Mouse (Mus musculus): ENCODE data around the gene Wipi1. TPM values are rescaled to one million over a fixed set of nuclear protein-coding genes. Genes with fewer than 3 reads are reported as not detected.

Wipi1 gene
- polyA plus RNA-seq, 1 experiment from 2014 or later = 5.7 TPM

DNA sequence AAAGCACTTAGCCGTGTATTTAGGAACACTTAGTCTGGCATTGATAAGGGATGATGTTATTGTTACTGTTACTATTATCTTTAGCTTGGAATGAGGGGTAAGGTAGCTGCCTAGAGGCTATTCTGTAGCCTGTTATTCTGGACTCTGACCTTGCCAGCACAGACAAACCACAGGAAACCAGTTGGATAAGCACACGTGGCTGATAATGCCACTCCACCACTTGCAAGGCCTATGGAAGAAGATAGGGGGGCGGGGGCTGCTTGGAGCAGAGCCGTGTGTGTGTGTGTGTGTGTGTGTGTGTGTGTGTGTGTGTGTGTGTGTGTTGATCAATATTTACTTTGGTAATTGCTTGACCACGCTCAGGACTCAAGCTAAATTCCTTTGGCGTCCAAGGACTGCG, 66.5 kb downstream of the Wipi1 start:
- DNase-seq (ENCODE audit: low spot score) (no peak), ATAC-seq (no peak)
- H3K9ac ChIP-seq (ENCODE audit: low read length) = no peak overlapping the region
- peaks cover 2% of the 10 kb centered on the region; the same call in 1 of the 2 replicates for H3K4me1 ChIP-seq (ENCODE audit: control insufficient read depth, insufficient read depth, low read length)
- H3K27me3 ChIP-seq (replicated peaks; ENCODE audit: control insufficient read depth, insufficient read depth, low read length) = no peaks in the 10 kb centered on the region
- H3K4me2 ChIP-seq (ENCODE audit: low read length) = no peak overlapping the region
- no peak overlapping the region for H3K4me3 ChIP-seq (ENCODE audit: low read depth, low read length)
- 88% methylated on average over 7 of the region's 7 CpGs for WGBS
- H3K27ac ChIP-seq (ENCODE audit: low read depth, low read length) = no peak overlapping the region
- H3K36me3 ChIP-seq (ENCODE audit: control insufficient read depth, insufficient read depth, low read length) = no peaks in the 10 kb centered on the region
- no peaks in the 10 kb centered on the region for H3K9me3 ChIP-seq (replicated peaks; ENCODE audit: control insufficient read depth, low read length)

- no peak for ATAC-seq
- H3K27ac ChIP-seq (ENCODE audit: low read depth, low read length) = no peak overlapping the region
- peak; percentile 35 for DNase-seq (ENCODE audit: low spot score)
- H3K4me3 ChIP-seq (ENCODE audit: low read depth, low read length) = no peak overlapping the region
- peaks cover 2% of the 10 kb centered on the region; the same call in 1 of the 2 replicates for H3K4me1 ChIP-seq (ENCODE audit: control insufficient read depth, insufficient read depth, low read length)
- no peaks in the 10 kb centered on the region for H3K36me3 ChIP-seq (ENCODE audit: control insufficient read depth, insufficient read depth, low read length)
- no peaks in the 10 kb centered on the region for H3K27me3 ChIP-seq (replicated peaks; ENCODE audit: control insufficient read depth, insufficient read depth, low read length)
- 26% methylated on average over 7 of the region's 7 CpGs for WGBS
- no peak overlapping the region for H3K9ac ChIP-seq (ENCODE audit: low read length)
- H3K9me3 ChIP-seq (replicated peaks; ENCODE audit: control insufficient read depth, low read length) = no peaks in the 10 kb centered on the region
- H3K4me2 ChIP-seq (ENCODE audit: low read length) = no peak overlapping the region
Observed at GRCm38 (mm10) chr11:109544432-109544831, 67.3 kb downstream of the Wipi1 start.

GRCm38 (mm10) chr11:109543466-109543865, 68.3 kb downstream of the Wipi1 start:
- no peak overlapping the region for H3K4me3 ChIP-seq (ENCODE audit: low read depth, low read length)

GRCm38 (mm10) chr11:109539290-109539689, 72.5 kb downstream of the Wipi1 start:
- WGBS = 50% methylated on average over 6 of the region's 6 CpGs
- peak; percentile 41 for DNase-seq (ENCODE audit: low spot score)

More at GRCm38 (mm10) chr11:109543466-109543865, 68.3 kb downstream of the Wipi1 start:
- Histone ChIP-seq H3K4me2 (ENCODE audit: low read length) (no peak overlapping the region), H3K9me3 (replicated peaks; ENCODE audit: control insufficient read depth, low read length) (no peaks in the 10 kb centered on the region), H3K27me3 (replicated peaks; ENCODE audit: control insufficient read depth, insufficient read depth, low read length) (no peaks in the 10 kb centered on the region), H3K36me3 (ENCODE audit: control insufficient read depth, insufficient read depth, low read length) (no peaks in the 10 kb centered on the region), H3K9ac (ENCODE audit: low read length) (no peak overlapping the region), H3K4me1 (ENCODE audit: control insufficient read depth, insufficient read depth, low read length) (peaks cover 2% of the 10 kb centered on the region; the same call in 1 of the 2 replicates), H3K27ac (ENCODE audit: low read depth, low read length) (no peak overlapping the region)
- ATAC-seq (no peak), DNase-seq (ENCODE audit: low spot score) (no peak)
- 88% methylated on average over 9 of the region's 9 CpGs for WGBS

DNA sequence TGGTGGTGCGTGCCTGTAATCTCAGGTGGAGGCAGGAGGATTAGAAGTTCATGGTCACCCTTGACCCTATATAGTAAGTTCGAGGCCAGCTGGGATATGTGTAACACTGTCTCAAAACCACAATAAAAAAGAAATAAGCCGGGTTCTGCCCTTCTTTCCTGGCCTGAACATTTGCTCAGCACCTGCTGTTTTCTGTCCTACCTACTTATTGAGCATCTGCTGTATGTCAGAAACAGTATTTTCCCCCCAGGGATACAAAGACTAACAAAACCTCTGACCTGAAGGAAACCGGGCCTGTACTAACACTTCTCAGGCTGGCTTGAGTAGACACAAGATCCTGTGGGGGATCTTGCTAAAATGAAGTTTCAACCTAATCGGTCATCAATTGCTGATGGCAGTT, 74.8 kb downstream of the Wipi1 start:
- 90% methylated on average over 5 of the region's 5 CpGs for WGBS
- DNase-seq (ENCODE audit: low spot score) (no peak), ATAC-seq (no peak)
- Histone ChIP-seq H3K4me1 (ENCODE audit: control insufficient read depth, insufficient read depth, low read length) (no peaks in the 10 kb centered on the region), H3K4me2 (ENCODE audit: low read length) (no peak overlapping the region), H3K36me3 (ENCODE audit: control insufficient read depth, insufficient read depth, low read length) (no peaks in the 10 kb centered on the region), H3K9ac (ENCODE audit: low read length) (no peak overlapping the region), H3K9me3 (replicated peaks; ENCODE audit: control insufficient read depth, low read length) (no peaks in the 10 kb centered on the region), H3K27me3 (replicated peaks; ENCODE audit: control insufficient read depth, insufficient read depth, low read length) (no peaks in the 10 kb centered on the region), H3K4me3 (ENCODE audit: low read depth, low read length) (no peak overlapping the region), H3K27ac (ENCODE audit: low read depth, low read length) (no peak overlapping the region)

More at GRCm38 (mm10) chr11:109539290-109539689, 72.5 kb downstream of the Wipi1 start:
- Histone ChIP-seq H3K27ac (ENCODE audit: low read depth, low read length) (no peak overlapping the region), H3K36me3 (ENCODE audit: control insufficient read depth, insufficient read depth, low read length) (no peaks in the 10 kb centered on the region), H3K4me1 (ENCODE audit: control insufficient read depth, insufficient read depth, low read length) (peaks cover 1% of the 10 kb centered on the region; the same call in 1 of the 2 replicates), H3K4me2 (ENCODE audit: low read length) (no peak overlapping the region), H3K27me3 (replicated peaks; ENCODE audit: control insufficient read depth, insufficient read depth, low read length) (no peaks in the 10 kb centered on the region), H3K9ac (ENCODE audit: low read length) (no peak overlapping the region), H3K9me3 (replicated peaks; ENCODE audit: control insufficient read depth, low read length) (no peaks in the 10 kb centered on the region), H3K4me3 (ENCODE audit: low read depth, low read length) (no peak overlapping the region)
- ATAC-seq = peak; percentile 40

- 93% methylated on average over 6 of the region's 6 CpGs for WGBS
- no peaks in the 10 kb centered on the region for H3K4me1 ChIP-seq (ENCODE audit: control insufficient read depth, insufficient read depth, low read length)
- H3K4me2 ChIP-seq (ENCODE audit: low read length) = no peak overlapping the region
- DNase-seq (ENCODE audit: low spot score) = no peak
- no peak overlapping the region for H3K9ac ChIP-seq (ENCODE audit: low read length)
- no peak overlapping the region for H3K27ac ChIP-seq (ENCODE audit: low read depth, low read length)
- H3K36me3 ChIP-seq (ENCODE audit: control insufficient read depth, insufficient read depth, low read length) = no peaks in the 10 kb centered on the region
- ATAC-seq = no peak
- no peaks in the 10 kb centered on the region for H3K27me3 ChIP-seq (replicated peaks; ENCODE audit: control insufficient read depth, insufficient read depth, low read length)
- H3K4me3 ChIP-seq (ENCODE audit: low read depth, low read length) = no peak overlapping the region
- H3K9me3 ChIP-seq (replicated peaks; ENCODE audit: control insufficient read depth, low read length) = no peaks in the 10 kb centered on the region
Observed at GRCm38 (mm10) chr11:109535966-109536365, 75.8 kb downstream of the Wipi1 start.

- ATAC-seq (no peak), DNase-seq (ENCODE audit: low spot score) (no peak)
- no peaks in the 10 kb centered on the region for H3K27me3 ChIP-seq (replicated peaks; ENCODE audit: control insufficient read depth, insufficient read depth, low read length)
- no peak overlapping the region for H3K9ac ChIP-seq (ENCODE audit: low read length)
- no peak overlapping the region for H3K27ac ChIP-seq (ENCODE audit: low read depth, low read length)
- H3K4me3 ChIP-seq (ENCODE audit: low read depth, low read length) = no peak overlapping the region
- no peaks in the 10 kb centered on the region for H3K4me1 ChIP-seq (ENCODE audit: control insufficient read depth, insufficient read depth, low read length)
- H3K4me2 ChIP-seq (ENCODE audit: low read length) = no peak overlapping the region
- 81% methylated on average over 4 of the region's 4 CpGs for WGBS
- no peaks in the 10 kb centered on the region for H3K9me3 ChIP-seq (replicated peaks; ENCODE audit: control insufficient read depth, low read length)
- H3K36me3 ChIP-seq (ENCODE audit: control insufficient read depth, insufficient read depth, low read length) = no peaks in the 10 kb centered on the region
Observed at GRCm38 (mm10) chr11:109530030-109530429, 81.7 kb downstream of the Wipi1 start.

DNA sequence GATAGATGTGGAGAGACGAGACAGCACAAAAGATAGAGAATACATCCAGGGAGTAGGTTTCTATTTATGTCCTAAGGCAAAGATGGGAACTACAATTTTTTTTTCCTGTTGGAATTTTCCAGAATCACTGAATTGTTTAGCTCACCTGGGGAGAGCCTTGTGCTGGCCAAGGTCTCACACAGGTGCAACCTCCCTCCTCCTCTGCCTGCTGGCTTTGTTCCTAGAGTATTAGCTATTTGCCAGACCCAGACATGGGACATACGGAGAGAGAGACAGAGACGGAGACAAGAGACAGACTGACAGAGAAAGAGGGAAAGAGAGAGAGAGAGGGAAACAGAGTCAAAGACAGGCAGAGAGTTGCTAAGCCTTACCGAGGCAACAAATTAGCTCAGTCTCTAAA, 86.2 kb downstream of the Wipi1 start:
- 88% methylated on average over 4 of the region's 4 CpGs for WGBS
- Histone ChIP-seq H3K27me3 (replicated peaks; ENCODE audit: control insufficient read depth, insufficient read depth, low read length) (no peaks in the 10 kb centered on the region), H3K9me3 (replicated peaks; ENCODE audit: control insufficient read depth, low read length) (no peaks in the 10 kb centered on the region), H3K4me2 (ENCODE audit: low read length) (no peak overlapping the region), H3K4me3 (ENCODE audit: low read depth, low read length) (no peak overlapping the region), H3K4me1 (ENCODE audit: control insufficient read depth, insufficient read depth, low read length) (no peaks in the 10 kb centered on the region), H3K9ac (ENCODE audit: low read length) (no peak overlapping the region), H3K27ac (ENCODE audit: low read depth, low read length) (no peak overlapping the region), H3K36me3 (ENCODE audit: control insufficient read depth, insufficient read depth, low read length) (no peaks in the 10 kb centered on the region)
- no peak for ATAC-seq
- DNase-seq (ENCODE audit: low spot score) = no peak

DNA sequence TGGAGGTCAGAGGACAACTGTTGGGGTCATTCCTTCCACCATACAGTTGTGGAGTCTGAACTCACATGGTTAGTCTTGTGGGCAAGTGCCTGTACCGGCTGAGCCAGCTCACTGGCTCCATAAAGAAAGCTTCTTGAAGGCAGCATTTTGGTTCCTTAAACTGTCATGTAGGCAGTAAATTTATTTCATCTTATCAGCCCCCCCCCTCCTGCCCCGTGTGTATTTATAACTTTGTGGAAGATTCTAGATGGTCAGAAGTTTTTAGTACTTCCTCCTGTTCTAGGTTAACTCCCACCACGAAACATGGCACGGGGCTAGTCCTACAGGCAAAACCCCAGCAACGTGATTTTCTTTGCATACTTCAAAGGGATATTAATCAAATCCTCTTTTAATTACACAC, 86.9 kb downstream of the Wipi1 start:
- no peaks in the 10 kb centered on the region for H3K9me3 ChIP-seq (replicated peaks; ENCODE audit: control insufficient read depth, low read length)
- no peaks in the 10 kb centered on the region for H3K27me3 ChIP-seq (replicated peaks; ENCODE audit: control insufficient read depth, insufficient read depth, low read length)
- H3K4me1 ChIP-seq (ENCODE audit: control insufficient read depth, insufficient read depth, low read length) = no peaks in the 10 kb centered on the region
- H3K4me3 ChIP-seq (ENCODE audit: low read depth, low read length) = no peak overlapping the region
- no peak overlapping the region for H3K27ac ChIP-seq (ENCODE audit: low read depth, low read length)
- no peak overlapping the region for H3K4me2 ChIP-seq (ENCODE audit: low read length)
- ATAC-seq (no peak), DNase-seq (ENCODE audit: low spot score) (no peak)
- no peak overlapping the region for H3K9ac ChIP-seq (ENCODE audit: low read length)
- no peaks in the 10 kb centered on the region for H3K36me3 ChIP-seq (ENCODE audit: control insufficient read depth, insufficient read depth, low read length)
- 90% methylated on average over 5 of the region's 5 CpGs for WGBS
